ENCODE assay signal across 13 mouse cellular contexts in genomic region chr5:138875180-138876076, GRCm38 (mm10). TPM values are rescaled to one million over a fixed set of nuclear protein-coding genes. Genes with fewer than 3 reads are reported as not detected.
DNase-seq lines count a peak whose midpoint lies in the region; ATAC-seq and TF ChIP-seq lines count a peak whose summit lies in the region.
"Had no signal": no experiment of that assay in that cellular context is flagged by ENCODE, and none has a peak within 500 bp of the region (broad histone marks: within the 10 kb centered on the region; RNA-seq: fewer than 3 reads in every experiment).

No protein-coding gene starts in this region.

- H3K9me3 ChIP-seq in heart, postnatal 0 days (replicated peaks; ENCODE audit: control insufficient read depth, low read length), result no peaks in the 10 kb centered on the region
- no peaks in the 10 kb centered on the region for H3K9me3 ChIP-seq in intestine, embryonic 15.5 days
- H3K9me3 ChIP-seq in limb, embryonic 14.5 days (ENCODE audit: control insufficient read depth, low read length), result no peaks in the 10 kb centered on the region

- no peak for DNase-seq in heart, postnatal 0 days (ENCODE audit: low spot score)
- DNase-seq in heart, adult 18-20 months, result no peak
- peak; percentile 28 for DNase-seq in limb, embryonic 14.5 days (ENCODE audit: low spot score)
- no peak for DNase-seq in gastrocnemius, adult 8-10 months (ENCODE audit: low spot score in 2 of 2)
- no peak for DNase-seq in cerebellum, postnatal 25 days
- no peak for DNase-seq in layer of hippocampus, adult 9-11 months
- DNase-seq: cerebellum, adult 11 months had no signal

- 45% methylated on average over 24 of the region's 24 CpGs for WGBS in heart, postnatal 0 days
- 48% methylated on average over 24 of the region's 24 CpGs for WGBS in intestine, embryonic 15.5 days
- WGBS in limb, embryonic 14.5 days, result 60% methylated on average over 24 of the region's 24 CpGs

- H3K27ac ChIP-seq in heart, postnatal 0 days (ENCODE audit: low read depth), result no peak overlapping the region
- H3K27ac ChIP-seq in intestine, embryonic 15.5 days, result peak overlapping the region; percentile 42; the same call in 1 of the 2 replicates
- H3K27ac ChIP-seq in limb, embryonic 14.5 days (replicated peaks; ENCODE audit: low read depth, low read length), result no peak overlapping the region

- TF ChIP-seq POLR2A in limb, embryonic 14.5 days (IDR thresholded peaks at IDR 0.05; ENCODE audit: borderline replicate concordance, extremely low read depth, insufficient read depth, insufficient read length), result no peak

- H3K27me3 ChIP-seq in heart, postnatal 0 days (ENCODE audit: control insufficient read depth, insufficient read depth, low read length), result no peaks in the 10 kb centered on the region
- no peaks in the 10 kb centered on the region for H3K27me3 ChIP-seq in intestine, embryonic 15.5 days (replicated peaks)
- no peaks in the 10 kb centered on the region for H3K27me3 ChIP-seq in limb, embryonic 14.5 days (ENCODE audit: control insufficient read depth, insufficient read depth, low read length)

- no peak overlapping the region for H3K4me2 ChIP-seq in heart, postnatal 0 days (ENCODE audit: low read depth, low read length)
- H3K4me2 ChIP-seq in intestine, embryonic 15.5 days (replicated peaks), result no peak overlapping the region
- H3K4me2 ChIP-seq in limb, embryonic 14.5 days (replicated peaks; ENCODE audit: low read depth, low read length, severe bottlenecking), result no peak overlapping the region

- ATAC-seq in heart, postnatal 0 days (ENCODE audit: insufficient read depth, low read depth), result 0 out of 2 replicates have a peak, but pooled peaks have one; percentile 36
- peak; percentile 83 for ATAC-seq in common myeloid progenitor, adult 5-6 weeks (replicated peaks; ENCODE audit: low read depth, poor library complexity, severe bottlenecking)
- peak; percentile 88 for ATAC-seq in intestine, embryonic 15.5 days
- ATAC-seq in limb, embryonic 14.5 days (ENCODE audit: low FRiP score, low read depth), result peak; percentile 44

- peaks cover 8% of the 10 kb centered on the region for H3K4me1 ChIP-seq in heart, postnatal 0 days (ENCODE audit: control insufficient read depth, insufficient read depth)
- H3K4me1 ChIP-seq in intestine, embryonic 15.5 days (replicated peaks), result peaks cover 17% of the 10 kb centered on the region
- H3K4me1 ChIP-seq in limb, embryonic 14.5 days (ENCODE audit: control insufficient read depth, insufficient read depth, low read length), result peaks cover 8% of the 10 kb centered on the region; the same call in 1 of the 2 replicates

- TF ChIP-seq EP300 in heart, postnatal 0 days (IDR thresholded peaks at IDR 0.05; ENCODE audit: low read depth), result no peak

- no peaks in the 10 kb centered on the region for H3K36me3 ChIP-seq in heart, postnatal 0 days (replicated peaks; ENCODE audit: control insufficient read depth, insufficient read depth, low read length)
- H3K36me3 ChIP-seq in intestine, embryonic 15.5 days, result no peaks in the 10 kb centered on the region
- no peaks in the 10 kb centered on the region for H3K36me3 ChIP-seq in limb, embryonic 14.5 days (ENCODE audit: control insufficient read depth, insufficient read depth, low read length)

- no peak for TF ChIP-seq CTCF in heart, postnatal 0 days (IDR thresholded peaks at IDR 0.05; ENCODE audit: low read depth)

- H3K9ac ChIP-seq in heart, postnatal 0 days (replicated peaks; ENCODE audit: low read depth, low read length), result no peak overlapping the region
- no peak overlapping the region for H3K9ac ChIP-seq in intestine, embryonic 15.5 days
- H3K9ac ChIP-seq in limb, embryonic 14.5 days (ENCODE audit: low read depth, low read length, severe bottlenecking), result no peak overlapping the region

- no peak overlapping the region for H3K4me3 ChIP-seq in heart, postnatal 0 days (ENCODE audit: low read depth, low read length)
- no peak overlapping the region for H3K4me3 ChIP-seq in intestine, embryonic 15.5 days (replicated peaks)
- H3K4me3 ChIP-seq in limb, embryonic 14.5 days (replicated peaks; ENCODE audit: low read length), result no peak overlapping the region

RNA-seq across cellular contexts. Expression of gene Gm5294, which starts 55.5 kb away (rescaled TPM):
- not detected in 2 replicates for total RNA-seq in heart, postnatal 0 days (2014; rRNA removed; ENCODE audit: low replicate concordance)
- 0.19 TPM in 1 of 2 replicates, not detected in the other for polyA plus RNA-seq in heart, postnatal 0 days (2015; fragmentation: Nextera tagmentation; extraction: Ambion mirVana)
- total RNA-seq in heart, adult 18-20 months (2021), result not detected
- not detected in 2 replicates for total RNA-seq in common myeloid progenitor, adult 5-6 weeks (2017)
- polyA plus RNA-seq in intestine, embryonic 15.5 days (2015; fragmentation: Nextera tagmentation; extraction: Ambion mirVana), result not detected in 2 replicates
- not detected in 2 replicates for polyA plus RNA-seq in limb, embryonic 14.5 days (2012; rRNA removed)
- polyA plus RNA-seq in limb, embryonic 14.5 days (2014; fragmentation: Nextera tagmentation; extraction: Ambion mirVana), result not detected in 2 replicates
- not detected for total RNA-seq in gastrocnemius, adult 8-10 months (2022)
- total RNA-seq: layer of hippocampus, adult 8-10 months had no signal
- polyA plus RNA-seq: forebrain, embryonic 11.5 days; gonadal fat pad, adult 2 months; liver, embryonic 16.5 days had no signal

Comparison
In these comparisons a context has a peak if more than half of its experiments do, and no peak if none do; other contexts are left out.
1. ATAC-seq: peak in every context shown above with its lines; median percentile 88 in intestine, embryonic 15.5 days; 83 in common myeloid progenitor, adult 5-6 weeks; 44 in limb, embryonic 14.5 days; 36 in heart, postnatal 0 days.